Mouse (Mus musculus): ENCODE results near the gene Cpsf4l. TPM values are rescaled to one million over a fixed set of nuclear protein-coding genes. Genes with fewer than 3 reads are reported as not detected.
"Not testable (repeated sequence)": the region's sequence is repeated elsewhere in the genome, so short reads cannot be mapped to it uniquely, and the experiment has no call there.

Cpsf4l gene
- polyA plus RNA-seq, 1 experiment from 2014 or later, result 0.42 TPM

DNA sequence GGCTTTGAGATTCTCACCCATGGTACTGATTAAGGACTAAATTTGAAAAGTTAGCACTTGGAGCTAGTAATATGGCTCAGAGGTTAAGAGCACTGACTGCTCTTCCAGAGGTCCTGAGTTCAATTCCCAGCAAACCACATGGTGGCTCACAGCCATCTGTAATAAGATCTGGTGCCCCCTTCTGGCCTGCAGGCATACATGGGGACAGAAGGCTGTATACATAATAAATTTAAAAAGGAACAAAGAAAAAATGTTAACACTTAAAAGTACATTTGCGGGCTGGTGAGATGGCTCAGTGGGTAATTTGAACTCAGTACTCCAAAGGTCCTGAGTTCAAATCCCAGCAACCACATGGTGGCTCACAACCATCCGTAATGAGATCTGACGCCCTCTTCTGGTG is 49.6 kb downstream of the Cpsf4l start:
- not testable (repeated sequence) for H3K4me3 ChIP-seq (replicated peaks); H3K4me1 ChIP-seq; H3K9me3 ChIP-seq; ATAC-seq (ENCODE audit: insufficient read depth, low FRiP score, low read depth); H3K4me2 ChIP-seq; H3K27ac ChIP-seq; H3K27me3 ChIP-seq (replicated peaks); H3K9ac ChIP-seq
- WGBS, result 93% methylated on average over 3 of the region's 3 CpGs
- H3K36me3 ChIP-seq, result peaks cover 66% of the 10 kb centered on the region

DNA sequence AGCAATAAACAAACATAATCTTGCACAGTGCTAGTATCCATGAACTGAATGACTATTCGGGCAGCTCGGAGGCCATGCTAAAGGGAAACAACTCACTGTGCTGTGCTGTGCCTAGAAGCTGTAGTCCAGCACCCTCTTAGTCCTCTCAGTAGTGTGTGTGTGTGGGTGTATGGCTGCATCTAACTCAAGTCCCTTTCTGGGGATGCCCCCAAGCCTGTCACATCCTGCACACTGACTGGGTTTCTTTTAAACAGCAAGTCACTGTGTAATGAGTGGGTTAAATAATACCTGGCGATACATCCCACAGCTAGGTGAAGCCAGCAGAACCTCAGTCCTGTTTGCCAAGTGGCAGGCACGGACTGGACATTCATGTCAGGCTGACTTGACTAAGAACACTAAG is 51.1 kb downstream of the Cpsf4l start:
- Histone ChIP-seq H3K36me3 (peaks cover 74% of the 10 kb centered on the region), H3K4me1 (no peaks in the 10 kb centered on the region), H3K27me3 (replicated peaks) (no peaks in the 10 kb centered on the region), H3K9me3 (no peaks in the 10 kb centered on the region), H3K4me3 (replicated peaks) (no peak overlapping the region), H3K27ac (no peak overlapping the region), H3K4me2 (no peak overlapping the region), H3K9ac (no peak overlapping the region)
- no peak for ATAC-seq (ENCODE audit: insufficient read depth, low FRiP score, low read depth)
- WGBS, result 79% methylated on average over 4 of the region's 4 CpGs

GRCm38 (mm10) chr11:113658319-113658718 is 51.5 kb downstream of the Cpsf4l start:
- Histone ChIP-seq H3K36me3 (peaks cover 73% of the 10 kb centered on the region), H3K9me3 (no peaks in the 10 kb centered on the region), H3K4me1 (no peaks in the 10 kb centered on the region), H3K9ac (no peak overlapping the region), H3K27ac (no peak overlapping the region), H3K4me3 (replicated peaks) (no peak overlapping the region), H3K27me3 (replicated peaks) (no peaks in the 10 kb centered on the region), H3K4me2 (no peak overlapping the region)
- WGBS, result 86% methylated on average over 8 of the region's 8 CpGs
- no peak for ATAC-seq (ENCODE audit: insufficient read depth, low FRiP score, low read depth)

DNA sequence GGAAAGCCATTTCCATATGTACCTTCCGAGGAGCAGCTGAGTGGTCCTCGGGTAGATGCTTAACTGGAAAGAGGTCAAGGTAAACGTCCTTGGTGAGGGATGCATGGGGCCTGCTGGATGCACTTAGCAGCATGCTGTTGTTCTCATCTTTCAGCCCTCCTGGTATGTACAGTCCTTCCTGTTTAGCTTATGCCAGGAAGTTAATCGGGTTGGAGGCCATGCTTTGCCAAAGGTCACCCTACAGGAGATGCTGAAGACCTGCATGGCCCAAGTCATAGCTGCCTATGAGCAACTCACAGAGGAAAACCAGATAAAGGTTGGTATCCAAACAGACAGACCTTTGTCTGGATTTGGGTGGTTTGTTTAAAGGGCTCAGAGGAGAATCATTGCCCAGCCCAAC is 52.6 kb downstream of the Cpsf4l start:
- H3K9me3 ChIP-seq, result no peaks in the 10 kb centered on the region
- peaks cover 79% of the 10 kb centered on the region for H3K36me3 ChIP-seq
- no peak overlapping the region for H3K9ac ChIP-seq

GRCm38 (mm10) chr11:113656511-113656932 is 53.3 kb downstream of the Cpsf4l start:
- no peak for ATAC-seq (ENCODE audit: insufficient read depth, low FRiP score, low read depth)
- H3K4me2 ChIP-seq, result no peak overlapping the region
- H3K9ac ChIP-seq, result no peak overlapping the region
- H3K4me3 ChIP-seq (replicated peaks), result no peak overlapping the region
- 88% methylated on average over 8 of the region's 8 CpGs for WGBS
- no peaks in the 10 kb centered on the region for H3K9me3 ChIP-seq
- H3K27me3 ChIP-seq (replicated peaks), result no peaks in the 10 kb centered on the region
- H3K36me3 ChIP-seq, result peaks cover 72% of the 10 kb centered on the region
- H3K4me1 ChIP-seq, result peaks cover 4% of the 10 kb centered on the region; the same call in 1 of the 2 replicates
- H3K27ac ChIP-seq, result no peak overlapping the region

More for the DNA sequence above, 52.6 kb downstream of the Cpsf4l start:
- Histone ChIP-seq H3K27ac (no peak overlapping the region), H3K4me2 (no peak overlapping the region), H3K4me3 (replicated peaks) (no peak overlapping the region), H3K27me3 (replicated peaks) (no peaks in the 10 kb centered on the region), H3K4me1 (no peaks in the 10 kb centered on the region)
- 46% methylated on average over 4 of the region's 4 CpGs for WGBS
- no peak for ATAC-seq (ENCODE audit: insufficient read depth, low FRiP score, low read depth)

GRCm38 (mm10) chr11:113654561-113655270 is 55.1 kb downstream of the Cpsf4l start:
- H3K4me3 ChIP-seq (replicated peaks), result no peak overlapping the region
- H3K4me1 ChIP-seq, result peaks cover 14% of the 10 kb centered on the region
- ATAC-seq (ENCODE audit: insufficient read depth, low FRiP score, low read depth), result no peak
- H3K36me3 ChIP-seq, result peaks cover 62% of the 10 kb centered on the region
- no peak overlapping the region for H3K27ac ChIP-seq
- no peak overlapping the region for H3K9ac ChIP-seq
- no peaks in the 10 kb centered on the region for H3K9me3 ChIP-seq
- H3K4me2 ChIP-seq, result no peak overlapping the region
- WGBS, result 83% methylated on average over 18 of the region's 18 CpGs
- no peaks in the 10 kb centered on the region for H3K27me3 ChIP-seq (replicated peaks)

- H3K9ac ChIP-seq, result no peak overlapping the region
- H3K4me1 ChIP-seq, result peaks cover 14% of the 10 kb centered on the region
- peaks cover 62% of the 10 kb centered on the region for H3K36me3 ChIP-seq
- H3K4me2 ChIP-seq, result no peak overlapping the region
- no peaks in the 10 kb centered on the region for H3K9me3 ChIP-seq
- no peak overlapping the region for H3K27ac ChIP-seq
- no peak overlapping the region for H3K4me3 ChIP-seq (replicated peaks)
- WGBS, result 93% methylated on average over 15 of the region's 15 CpGs
- H3K27me3 ChIP-seq (replicated peaks), result no peaks in the 10 kb centered on the region
- no peak for ATAC-seq (ENCODE audit: insufficient read depth, low FRiP score, low read depth)
These were observed 55.7 kb downstream of the Cpsf4l start for GRCm38 (mm10) chr11:113654105-113654504.

GRCm38 (mm10) chr11:113652516-113652915 is 57.3 kb downstream of the Cpsf4l start:
- Histone ChIP-seq H3K4me1 (peaks cover 17% of the 10 kb centered on the region), H3K9me3 (no peaks in the 10 kb centered on the region), H3K4me3 (replicated peaks) (no peak overlapping the region), H3K4me2 (no peak overlapping the region), H3K27ac (no peak overlapping the region), H3K27me3 (replicated peaks) (no peaks in the 10 kb centered on the region), H3K36me3 (peaks cover 48% of the 10 kb centered on the region), H3K9ac (no peak overlapping the region)
- ATAC-seq (ENCODE audit: insufficient read depth, low FRiP score, low read depth), result no peak
- 89% methylated on average over 6 of the region's 6 CpGs for WGBS

GRCm38 (mm10) chr11:113651907-113652273 is 57.9 kb downstream of the Cpsf4l start:
- no peak for ATAC-seq (ENCODE audit: insufficient read depth, low FRiP score, low read depth)
- no peak overlapping the region for H3K4me3 ChIP-seq (replicated peaks)
- H3K36me3 ChIP-seq, result peaks cover 43% of the 10 kb centered on the region
- peaks cover 17% of the 10 kb centered on the region for H3K4me1 ChIP-seq
- 49% methylated on average over 8 of the region's 8 CpGs for WGBS
- H3K9ac ChIP-seq, result no peak overlapping the region
- H3K27ac ChIP-seq, result peak overlapping the region; percentile 59
- no peaks in the 10 kb centered on the region for H3K9me3 ChIP-seq
- H3K4me2 ChIP-seq, result peak overlapping the region; percentile 17; the same call in 1 of the 2 replicates
- no peaks in the 10 kb centered on the region for H3K27me3 ChIP-seq (replicated peaks)

DNA sequence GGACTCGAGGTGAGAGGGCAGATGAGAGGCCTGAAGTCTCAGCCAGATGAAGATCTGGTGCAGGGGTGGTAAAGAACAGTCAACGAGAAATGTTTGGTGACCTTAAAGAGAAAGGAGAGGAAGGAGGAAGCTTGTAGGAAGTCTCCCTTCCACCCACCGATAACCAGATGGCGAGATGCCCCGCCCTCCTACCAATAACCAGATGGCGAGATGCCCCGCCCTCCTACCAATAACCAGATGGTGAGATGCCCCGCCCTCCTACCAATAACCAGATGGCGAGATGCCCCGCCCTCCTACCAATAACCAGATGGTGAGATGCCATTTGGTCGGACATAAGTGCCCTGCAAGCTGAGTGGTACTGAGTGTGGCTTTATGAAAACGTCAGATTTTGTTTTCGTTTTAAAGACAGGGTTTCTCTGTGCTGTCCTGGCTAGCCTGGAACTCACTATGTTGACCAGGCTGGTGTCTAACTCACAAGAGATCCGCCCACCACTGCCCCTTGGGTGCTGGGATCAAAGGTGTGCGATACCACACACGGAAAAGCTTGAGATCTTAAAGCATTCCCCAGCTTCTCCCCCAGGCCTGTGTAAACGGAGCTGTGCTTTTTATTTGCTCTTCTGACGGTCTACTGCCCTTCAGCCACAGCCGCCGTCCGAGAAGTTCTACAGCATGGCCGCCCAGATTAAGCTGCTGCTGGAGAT is 58.5 kb downstream of the Cpsf4l start:
- ATAC-seq (ENCODE audit: insufficient read depth, low FRiP score, low read depth), result no peak
- H3K27ac ChIP-seq, result peak overlapping the region; percentile 59
- no peaks in the 10 kb centered on the region for H3K27me3 ChIP-seq (replicated peaks)
- H3K4me3 ChIP-seq (replicated peaks), result no peak overlapping the region
- no peak overlapping the region for H3K9ac ChIP-seq
- H3K9me3 ChIP-seq, result no peaks in the 10 kb centered on the region
- H3K4me1 ChIP-seq, result peaks cover 17% of the 10 kb centered on the region
- 60% methylated on average over 22 of the region's 22 CpGs for WGBS
- H3K36me3 ChIP-seq, result peaks cover 38% of the 10 kb centered on the region
- H3K4me2 ChIP-seq, result peak overlapping the region; percentile 17; the same call in 1 of the 2 replicates

GRCm38 (mm10) chr11:113649353-113650210 is 60.2 kb downstream of the Cpsf4l start, which contains the start of gene Slc39a11:
Gene Slc39a11 (minus strand): TSS chr11:113650079.
- H3K4me2 ChIP-seq, result peak within 1 kb of the TSS; percentile 75
- H3K27ac ChIP-seq, result peak within 1 kb of the TSS; percentile 87
- peak within 1 kb of the TSS; percentile 97 for H3K4me3 ChIP-seq (replicated peaks)
- H3K36me3 ChIP-seq, result peaks cover 20% of the 10 kb centered on the region
- H3K4me1 ChIP-seq, result peaks cover 17% of the 10 kb centered on the region
- no peaks in the 10 kb centered on the region for H3K27me3 ChIP-seq (replicated peaks)
- under 1% methylated on average over 91 of the region's 91 CpGs for WGBS
- peak; percentile 75 for ATAC-seq (ENCODE audit: insufficient read depth, low FRiP score, low read depth)
- no peaks in the 10 kb centered on the region for H3K9me3 ChIP-seq
- H3K9ac ChIP-seq, result peak within 1 kb of the TSS; percentile 90

Data from stomach, embryonic 15.5 days (tissue).